Mouse (Mus musculus) forebrain, embryonic 13.5 days (tissue): ENCODE data around the gene Robo1. TPM values are rescaled to one million over a fixed set of nuclear protein-coding genes. Genes with fewer than 3 reads are reported as not detected.
A peak's percentile ranks its signal among the peaks of the same experiment; 100 is the strongest.

Experiments used
- ATAC-seq: fragments of 200-750 bp; cut with Nextera tagmentation; 2 replicates; pipeline ENCODE4 v1.8.0; 2017
- H3K27ac ChIP-seq: fragments of 300-500 bp; sonication (generic); 2 replicates; pipeline ENCODE4 v1.5.1; 2015; ENCODE audit warnings: inconsistent platforms, mild to moderate bottlenecking, moderate library complexity
- H3K27me3 ChIP-seq: fragments of 300-500 bp; sonication (generic); 2 replicates; pipeline ENCODE4 v1.6.1; 2015; ENCODE audit warnings: mild to moderate bottlenecking, inconsistent platforms
- H3K36me3 ChIP-seq: fragments of 300-500 bp; sonication (generic); 2 replicates; pipeline ENCODE4 v1.6.1; 2015; ENCODE audit warnings: mild to moderate bottlenecking, inconsistent platforms; ENCODE audit not compliant: poor library complexity, severe bottlenecking
- H3K4me1 ChIP-seq: fragments of 300-500 bp; sonication (generic); 2 replicates; pipeline ENCODE4 v1.6.1; 2015; ENCODE audit warnings: inconsistent platforms
- H3K4me2 ChIP-seq: fragments of 300-500 bp; sonication (generic); 2 replicates; pipeline ENCODE4 v1.6.1; 2015; ENCODE audit warnings: inconsistent platforms, mild to moderate bottlenecking, moderate library complexity
- H3K4me3 ChIP-seq: fragments of 300-500 bp; sonication (generic); 2 replicates; pipeline ENCODE4 v1.5.1; 2015; ENCODE audit warnings: mild to moderate bottlenecking, inconsistent platforms
- H3K9ac ChIP-seq: fragments of 300-500 bp; sonication (generic); 2 replicates; pipeline ENCODE4 v1.6.1; 2015; ENCODE audit warnings: mild to moderate bottlenecking, inconsistent platforms
- H3K9me3 ChIP-seq: fragments of 300-500 bp; sonication (generic); replicated peaks from 2 replicates; pipeline ENCODE4 v1.6.1; 2016; ENCODE audit warnings: inconsistent platforms
- WGBS: fragments of 180-500 bp; shearing (Covaris S2); methylation state at CpG from one replicate; pipeline ENCODE4 v1.1.7; 2015; 5-methylcytosine and 5-hydroxymethylcytosine counted together
- polyA plus RNA-seq: library from polyadenylated mRNA; unstranded; fragments of >200 nt; fragmentation: Nextera tagmentation; extraction: Ambion mirVana; gene quantifications from 2 replicates; pipeline ENCODE4 v1.2.1, GENCODE M21; 2015

The Robo1 gene
- polyA plus RNA-seq, 1 experiment from 2014 or later: 36.9 TPM

GRCm38 (mm10) chr16:72734234-72734633 is 426.1 kb downstream of the Robo1 start:
- Histone ChIP-seq H3K4me3 (no peak overlapping the region), H3K9ac (no peak overlapping the region), H3K27me3 (no peaks in the 10 kb centered on the region), H3K36me3 (no peaks in the 10 kb centered on the region), H3K9me3 (no peaks in the 10 kb centered on the region), H3K27ac (no peak overlapping the region), H3K4me1 (peaks cover 4% of the 10 kb centered on the region; the same call in 1 of the 2 replicates), H3K4me2 (no peak overlapping the region)
- ATAC-seq: no peak
- WGBS: 80% methylated on average over 5 of the region's 5 CpGs

- H3K27me3 ChIP-seq: no peaks in the 10 kb centered on the region
- H3K36me3 ChIP-seq: no peaks in the 10 kb centered on the region
- WGBS: 80% methylated on average over 11 of the region's 11 CpGs
- H3K4me3 ChIP-seq: no peak overlapping the region
- H3K27ac ChIP-seq: no peak overlapping the region
- peaks cover 4% of the 10 kb centered on the region; the same call in 1 of the 2 replicates for H3K4me1 ChIP-seq
- no peak overlapping the region for H3K4me2 ChIP-seq
- ATAC-seq: no peak
- no peak overlapping the region for H3K9ac ChIP-seq
- no peaks in the 10 kb centered on the region for H3K9me3 ChIP-seq
Measured at GRCm38 (mm10) chr16:72735175-72735574, 427.1 kb downstream of the Robo1 start.

GRCm38 (mm10) chr16:72735588-72735987 is 427.5 kb downstream of the Robo1 start:
- H3K4me1 ChIP-seq: peaks cover 4% of the 10 kb centered on the region; the same call in 1 of the 2 replicates
- H3K9ac ChIP-seq: no peak overlapping the region
- no peaks in the 10 kb centered on the region for H3K9me3 ChIP-seq
- no peak for ATAC-seq
- H3K36me3 ChIP-seq: no peaks in the 10 kb centered on the region
- no peak overlapping the region for H3K4me2 ChIP-seq
- H3K4me3 ChIP-seq: no peak overlapping the region
- 89% methylated on average over 3 of the region's 3 CpGs for WGBS
- no peak overlapping the region for H3K27ac ChIP-seq
- no peaks in the 10 kb centered on the region for H3K27me3 ChIP-seq

GRCm38 (mm10) chr16:72737154-72737553 is 429.0 kb downstream of the Robo1 start:
- Histone ChIP-seq H3K9ac (no peak overlapping the region), H3K27me3 (no peaks in the 10 kb centered on the region), H3K4me2 (no peak overlapping the region), H3K36me3 (peaks cover 5% of the 10 kb centered on the region), H3K27ac (no peak overlapping the region), H3K4me3 (no peak overlapping the region), H3K9me3 (no peaks in the 10 kb centered on the region), H3K4me1 (peaks cover 4% of the 10 kb centered on the region; the same call in 1 of the 2 replicates)
- 63% methylated on average over 4 of the region's 4 CpGs for WGBS
- no peak for ATAC-seq

- H3K36me3 ChIP-seq: peaks cover 8% of the 10 kb centered on the region
- peaks cover 4% of the 10 kb centered on the region; the same call in 1 of the 2 replicates for H3K4me1 ChIP-seq
- no peak overlapping the region for H3K4me3 ChIP-seq
- WGBS: 94% methylated on average over 7 of the region's 7 CpGs
- ATAC-seq: no peak
- no peak overlapping the region for H3K27ac ChIP-seq
- no peak overlapping the region for H3K4me2 ChIP-seq
- H3K27me3 ChIP-seq: no peaks in the 10 kb centered on the region
- H3K9ac ChIP-seq: no peak overlapping the region
- H3K9me3 ChIP-seq: no peaks in the 10 kb centered on the region; the same call in 1 of the 2 replicates
Measured at GRCm38 (mm10) chr16:72740218-72740617, 432.1 kb downstream of the Robo1 start.

GRCm38 (mm10) chr16:72747696-72748095 is 439.6 kb downstream of the Robo1 start:
- H3K27me3 ChIP-seq: no peaks in the 10 kb centered on the region
- 78% methylated on average over 5 of the region's 5 CpGs for WGBS
- no peak overlapping the region for H3K27ac ChIP-seq
- no peaks in the 10 kb centered on the region for H3K4me1 ChIP-seq
- no peak overlapping the region for H3K9ac ChIP-seq
- H3K36me3 ChIP-seq: no peaks in the 10 kb centered on the region
- no peak overlapping the region for H3K4me2 ChIP-seq
- ATAC-seq: no peak
- H3K4me3 ChIP-seq: no peak overlapping the region
- no peaks in the 10 kb centered on the region; the same call in 1 of the 2 replicates for H3K9me3 ChIP-seq

- H3K27me3 ChIP-seq: no peaks in the 10 kb centered on the region
- no peaks in the 10 kb centered on the region for H3K4me1 ChIP-seq
- no peaks in the 10 kb centered on the region for H3K9me3 ChIP-seq
- no peak overlapping the region for H3K9ac ChIP-seq
- no peak overlapping the region for H3K4me3 ChIP-seq
- H3K4me2 ChIP-seq: no peak overlapping the region
- ATAC-seq: no peak
- no peaks in the 10 kb centered on the region for H3K36me3 ChIP-seq
- H3K27ac ChIP-seq: no peak overlapping the region
- 97% methylated on average over 9 of the region's 9 CpGs for WGBS
Measured at GRCm38 (mm10) chr16:72765128-72765913, 457.2 kb downstream of the Robo1 start.

GRCm38 (mm10) chr16:72769214-72769834 is 461.2 kb downstream of the Robo1 start:
- 68% methylated on average over 8 of the region's 8 CpGs for WGBS
- peaks cover 19% of the 10 kb centered on the region for H3K4me1 ChIP-seq
- H3K9me3 ChIP-seq: no peaks in the 10 kb centered on the region
- H3K4me2 ChIP-seq: no peak overlapping the region
- H3K9ac ChIP-seq: no peak overlapping the region
- H3K27me3 ChIP-seq: no peaks in the 10 kb centered on the region
- H3K27ac ChIP-seq: no peak overlapping the region
- 0 out of 2 replicates have a peak, but pooled peaks have one; percentile 14 for ATAC-seq
- no peak overlapping the region for H3K4me3 ChIP-seq
- H3K36me3 ChIP-seq: no peaks in the 10 kb centered on the region

GRCm38 (mm10) chr16:72772348-72772747 is 464.2 kb downstream of the Robo1 start:
- H3K27ac ChIP-seq: no peak overlapping the region
- H3K36me3 ChIP-seq: no peaks in the 10 kb centered on the region
- no peak overlapping the region for H3K4me3 ChIP-seq
- H3K27me3 ChIP-seq: no peaks in the 10 kb centered on the region
- no peaks in the 10 kb centered on the region for H3K9me3 ChIP-seq
- ATAC-seq: peak; percentile 90
- peaks cover 19% of the 10 kb centered on the region for H3K4me1 ChIP-seq
- H3K4me2 ChIP-seq: no peak overlapping the region
- 27% methylated on average over 5 of the region's 5 CpGs for WGBS
- H3K9ac ChIP-seq: no peak overlapping the region

- Histone ChIP-seq H3K4me2 (no peak overlapping the region), H3K4me1 (peaks cover 19% of the 10 kb centered on the region), H3K27me3 (no peaks in the 10 kb centered on the region), H3K36me3 (no peaks in the 10 kb centered on the region), H3K9me3 (no peaks in the 10 kb centered on the region), H3K4me3 (no peak overlapping the region), H3K27ac (no peak overlapping the region), H3K9ac (no peak overlapping the region)
- ATAC-seq: no peak
- 43% methylated on average over 7 of the region's 7 CpGs for WGBS
Measured at GRCm38 (mm10) chr16:72773034-72773433, 464.9 kb downstream of the Robo1 start.

- Histone ChIP-seq H3K9me3 (no peaks in the 10 kb centered on the region), H3K9ac (no peak overlapping the region), H3K4me1 (peaks cover 14% of the 10 kb centered on the region; the same call in 1 of the 2 replicates), H3K4me2 (no peak overlapping the region), H3K4me3 (no peak overlapping the region), H3K27ac (no peak overlapping the region), H3K36me3 (no peaks in the 10 kb centered on the region), H3K27me3 (no peaks in the 10 kb centered on the region)
- WGBS: 64% methylated on average over 9 of the region's 9 CpGs
- no peak for ATAC-seq
Measured at GRCm38 (mm10) chr16:72778520-72778919, 470.4 kb downstream of the Robo1 start.

- WGBS: 76% methylated on average over 6 of the region's 6 CpGs
- no peak overlapping the region for H3K27ac ChIP-seq
- H3K4me1 ChIP-seq: 0 out of 2 replicates have a peak, but pooled peaks cover 12% of the 10 kb centered on the region
- no peaks in the 10 kb centered on the region for H3K9me3 ChIP-seq
- H3K4me3 ChIP-seq: no peak overlapping the region
- H3K36me3 ChIP-seq: no peaks in the 10 kb centered on the region
- H3K9ac ChIP-seq: no peak overlapping the region
- ATAC-seq: no peak
- H3K27me3 ChIP-seq: no peaks in the 10 kb centered on the region
- no peak overlapping the region for H3K4me2 ChIP-seq
Measured at GRCm38 (mm10) chr16:72782171-72782570, 474.1 kb downstream of the Robo1 start.
